Mouse (Mus musculus) ES-Bruce4 (cell line): ENCODE results near the gene Ppard. TPM values are rescaled to one million over a fixed set of nuclear protein-coding genes. Genes with fewer than 3 reads are reported as not detected.

Source experiments
- H3K27ac ChIP-seq: 2 replicates; pipeline ENCODE4 v1.5.1; 2012; ENCODE audit warnings: low read length, inconsistent platforms; ENCODE audit not compliant: insufficient read depth
- H3K27me3 ChIP-seq: 2 replicates; pipeline ENCODE4 v1.6.1; 2012; ENCODE audit warnings: mild to moderate bottlenecking, low read length, inconsistent platforms; ENCODE audit not compliant: control insufficient read depth, poor library complexity, insufficient read depth, severe bottlenecking
- H3K36me3 ChIP-seq: 2 replicates; pipeline ENCODE4 v1.6.1; 2012; ENCODE audit warnings: inconsistent platforms, mild to moderate bottlenecking, low read length, moderate library complexity; ENCODE audit not compliant: control insufficient read depth, poor library complexity, insufficient read depth, severe bottlenecking
- H3K4me1 ChIP-seq: one replicate; pipeline ENCODE4 v1.8.1; 2011; ENCODE audit warnings: low read length; ENCODE audit not compliant: control insufficient read depth, insufficient read depth
- H3K4me3 ChIP-seq: 2 replicates; pipeline ENCODE4 v1.5.1; 2011; ENCODE audit warnings: low read depth, mild to moderate bottlenecking, low read length
- H3K9ac ChIP-seq: 2 replicates; pipeline ENCODE4 v1.6.1; 2012; ENCODE audit warnings: low read depth, mild to moderate bottlenecking, inconsistent platforms; ENCODE audit not compliant: poor library complexity, severe bottlenecking
- H3K9me3 ChIP-seq: replicated peaks from 2 replicates; pipeline ENCODE4 v1.6.1; 2012; ENCODE audit warnings: mild to moderate bottlenecking, low read length, inconsistent platforms; ENCODE audit not compliant: control insufficient read depth, poor library complexity, insufficient read depth, severe bottlenecking
- CTCF ChIP-seq: IDR thresholded peaks from one replicate; pipeline ENCODE4 v1.8.1; 2011; ENCODE audit warnings: low read depth, low read length
- EP300 ChIP-seq: IDR thresholded peaks from 2 replicates; pipeline ENCODE4 v1.6.1; 2011; ENCODE audit warnings: low read depth, low read length; ENCODE audit not compliant: insufficient read depth
- POLR2A ChIP-seq: IDR thresholded peaks from one replicate; pipeline ENCODE4 v1.8.1; 2011; ENCODE audit warnings: low read length; ENCODE audit not compliant: insufficient read depth
- polyA plus RNA-seq: library from polyadenylated mRNA; stranded (reverse); fragments of >200 nt; gene quantifications from 2 replicates; pipeline ENCODE4 v1.2.4, GENCODE M21; 2011; ENCODE audit warnings: low read depth; ENCODE audit not compliant: missing spikeins, insufficient read depth, insufficient read length

The Ppard gene
- polyA plus RNA-seq, 1 experiment, result 24.0 TPM

- H3K9ac ChIP-seq, result no peak overlapping the region
Observed at GRCm38 (mm10) chr17:28260543-28260909, 28.0 kb downstream of the Ppard start.

DNA sequence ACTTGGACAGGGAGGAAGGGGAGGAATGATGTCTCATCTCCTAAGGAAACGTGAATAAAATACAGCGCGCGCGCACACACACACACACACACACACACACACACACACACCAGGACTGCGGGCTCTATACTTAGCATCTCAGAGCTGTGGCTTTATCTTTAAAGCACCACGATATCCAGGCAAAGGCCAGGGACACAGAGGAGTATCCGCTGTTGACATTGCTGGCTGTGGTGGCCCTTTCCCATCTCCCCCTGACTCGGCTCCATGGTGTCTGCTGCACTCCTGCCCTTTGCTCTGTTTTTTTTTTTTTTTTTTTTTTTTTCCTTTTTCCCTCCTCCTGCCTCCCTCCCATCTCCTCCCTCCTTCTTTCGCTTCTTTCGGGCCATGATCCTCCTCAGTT, 29.3 kb downstream of the Ppard start:
- no peaks in the 10 kb centered on the region for H3K27me3 ChIP-seq
- H3K9ac ChIP-seq, result no peak overlapping the region
- TF ChIP-seq POLR2A, result no peak
- no peak for TF ChIP-seq CTCF
- TF ChIP-seq EP300, result no peak
- no peak overlapping the region for H3K27ac ChIP-seq
- no peaks in the 10 kb centered on the region for H3K9me3 ChIP-seq
- no peaks in the 10 kb centered on the region for H3K36me3 ChIP-seq
- H3K4me3 ChIP-seq, result no peak overlapping the region
- peaks cover 14% of the 10 kb centered on the region for H3K4me1 ChIP-seq

More at GRCm38 (mm10) chr17:28260543-28260909, 28.0 kb downstream of the Ppard start:
- TF ChIP-seq CTCF (no peak), EP300 (no peak)
- H3K9me3 ChIP-seq, result no peaks in the 10 kb centered on the region
- H3K27me3 ChIP-seq, result no peaks in the 10 kb centered on the region
- H3K36me3 ChIP-seq, result no peaks in the 10 kb centered on the region
- H3K4me3 ChIP-seq, result no peak overlapping the region
- peaks cover 13% of the 10 kb centered on the region for H3K4me1 ChIP-seq
- H3K27ac ChIP-seq, result no peak overlapping the region

DNA sequence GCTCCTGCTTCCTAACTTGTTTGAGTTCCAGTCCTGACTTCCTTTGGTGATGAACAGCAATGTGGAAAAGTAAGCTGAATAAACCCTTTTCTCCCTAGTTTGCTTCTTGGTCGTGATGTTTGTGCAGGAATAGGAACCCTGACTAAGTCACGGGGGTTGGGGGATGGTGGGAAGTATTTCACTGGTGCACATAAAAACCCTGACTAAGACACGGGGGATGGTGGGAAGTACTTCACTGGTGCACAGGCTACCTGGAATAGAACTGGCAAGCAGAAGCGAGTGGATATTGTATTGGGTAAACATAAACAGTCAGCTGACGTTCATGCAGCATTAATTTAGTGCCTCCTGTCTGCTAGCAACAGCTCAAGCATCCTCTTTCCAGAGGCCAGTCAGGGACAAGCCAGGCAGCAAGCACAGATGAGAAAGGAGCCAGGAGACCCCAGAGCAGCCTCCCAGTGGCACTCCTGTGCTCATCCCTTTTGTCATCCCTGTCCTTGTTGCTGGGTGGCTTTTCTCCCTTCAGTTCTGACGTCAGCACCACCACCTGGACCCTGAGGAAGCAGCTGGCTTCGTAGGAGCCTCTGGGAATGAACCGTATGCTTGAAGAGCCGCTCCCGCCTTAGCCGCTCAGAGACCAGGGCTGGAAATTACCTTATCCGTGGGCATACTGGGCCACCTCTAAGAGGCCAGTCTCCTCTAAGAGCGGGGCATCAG, 30.8 kb downstream of the Ppard start:
- Histone ChIP-seq H3K9me3 (no peaks in the 10 kb centered on the region), H3K27ac (peak overlapping the region; percentile 12; the same call in 1 of the 2 replicates), H3K4me3 (no peak overlapping the region), H3K36me3 (no peaks in the 10 kb centered on the region), H3K27me3 (no peaks in the 10 kb centered on the region), H3K4me1 (peaks cover 12% of the 10 kb centered on the region), H3K9ac (no peak overlapping the region)
- TF ChIP-seq CTCF (no peak), EP300 (no peak), POLR2A (no peak)

- Histone ChIP-seq H3K4me1 (peaks cover 16% of the 10 kb centered on the region), H3K27ac (no peak overlapping the region), H3K9me3 (no peaks in the 10 kb centered on the region), H3K4me3 (no peak overlapping the region), H3K27me3 (no peaks in the 10 kb centered on the region), H3K36me3 (no peaks in the 10 kb centered on the region), H3K9ac (no peak overlapping the region)
- TF ChIP-seq CTCF, result no peak
- TF ChIP-seq EP300, result no peak
- no peak for TF ChIP-seq POLR2A
Observed at GRCm38 (mm10) chr17:28267251-28267650, 34.8 kb downstream of the Ppard start.

DNA sequence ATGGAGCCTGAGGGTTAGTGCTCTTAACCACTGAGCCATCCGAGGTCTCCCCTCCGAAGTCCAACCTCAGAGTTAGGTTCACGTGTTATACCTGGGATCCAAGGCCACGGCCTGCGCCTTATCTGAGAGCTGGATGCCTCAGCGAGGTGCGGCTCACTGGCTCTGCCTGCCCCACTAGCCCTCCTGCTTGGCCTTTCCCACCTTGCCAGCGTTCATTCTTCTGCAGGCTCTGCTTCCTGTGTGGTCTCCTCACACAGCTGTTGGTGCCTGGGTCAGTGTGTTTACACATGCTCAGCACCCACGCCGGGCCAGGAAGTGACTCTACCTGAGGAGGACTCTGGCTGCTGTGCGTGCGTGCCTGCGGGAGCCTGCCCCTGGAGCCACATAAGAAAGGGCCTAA, 37.7 kb downstream of the Ppard start:
- TF ChIP-seq POLR2A (no peak), EP300 (no peak; the same call in 1 of the 2 replicates), CTCF (no peak)
- H3K27me3 ChIP-seq, result no peaks in the 10 kb centered on the region
- no peak overlapping the region for H3K27ac ChIP-seq
- H3K4me1 ChIP-seq, result peaks cover 7% of the 10 kb centered on the region
- H3K9me3 ChIP-seq, result no peaks in the 10 kb centered on the region
- no peak overlapping the region for H3K9ac ChIP-seq
- no peaks in the 10 kb centered on the region for H3K36me3 ChIP-seq
- H3K4me3 ChIP-seq, result no peak overlapping the region

DNA sequence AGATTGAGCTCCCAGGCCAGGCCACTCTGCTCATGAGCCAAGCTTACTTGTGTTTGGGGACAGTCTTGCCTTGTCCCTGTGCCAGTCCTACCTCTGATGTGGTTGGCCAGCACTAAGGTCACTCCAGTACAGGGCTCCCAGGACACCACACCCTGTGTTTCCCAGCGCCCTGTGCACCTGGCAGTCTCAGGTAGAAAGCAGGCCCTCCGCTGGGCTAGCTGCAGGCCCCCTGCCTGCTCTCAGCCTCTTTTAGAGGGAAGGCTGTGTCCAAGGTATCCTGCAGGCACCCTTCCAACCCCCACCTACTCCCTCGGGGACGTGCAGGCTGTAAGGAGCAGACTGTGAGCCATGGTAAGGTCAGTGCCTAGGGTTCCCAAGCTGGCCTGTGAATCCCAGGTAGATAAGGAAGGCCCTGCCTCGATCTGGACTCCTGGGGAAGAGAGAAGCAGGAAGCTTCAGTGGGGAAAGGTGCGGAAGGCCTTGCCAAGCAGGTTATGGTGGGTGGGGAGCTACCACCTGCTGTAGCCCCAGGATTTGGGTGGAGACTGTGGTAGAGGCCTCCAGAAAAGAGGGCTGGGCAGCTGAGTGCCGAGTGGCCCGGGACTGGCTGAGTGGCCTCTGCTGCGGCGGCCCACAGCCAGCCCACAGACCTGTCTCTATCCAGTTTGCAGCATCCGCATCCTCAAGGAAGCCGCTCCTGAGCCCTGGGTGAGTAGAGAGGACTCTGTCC, 39.2 kb downstream of the Ppard start:
- TF ChIP-seq CTCF (no peak), POLR2A (no peak), EP300 (no peak)
- Histone ChIP-seq H3K4me1 (peaks cover 4% of the 10 kb centered on the region), H3K9ac (no peak overlapping the region), H3K27me3 (no peaks in the 10 kb centered on the region), H3K27ac (no peak overlapping the region), H3K9me3 (no peaks in the 10 kb centered on the region), H3K36me3 (no peaks in the 10 kb centered on the region), H3K4me3 (no peak overlapping the region)
